8 mouse cellular contexts compared by ENCODE assay signal in the genomic region with DNA sequence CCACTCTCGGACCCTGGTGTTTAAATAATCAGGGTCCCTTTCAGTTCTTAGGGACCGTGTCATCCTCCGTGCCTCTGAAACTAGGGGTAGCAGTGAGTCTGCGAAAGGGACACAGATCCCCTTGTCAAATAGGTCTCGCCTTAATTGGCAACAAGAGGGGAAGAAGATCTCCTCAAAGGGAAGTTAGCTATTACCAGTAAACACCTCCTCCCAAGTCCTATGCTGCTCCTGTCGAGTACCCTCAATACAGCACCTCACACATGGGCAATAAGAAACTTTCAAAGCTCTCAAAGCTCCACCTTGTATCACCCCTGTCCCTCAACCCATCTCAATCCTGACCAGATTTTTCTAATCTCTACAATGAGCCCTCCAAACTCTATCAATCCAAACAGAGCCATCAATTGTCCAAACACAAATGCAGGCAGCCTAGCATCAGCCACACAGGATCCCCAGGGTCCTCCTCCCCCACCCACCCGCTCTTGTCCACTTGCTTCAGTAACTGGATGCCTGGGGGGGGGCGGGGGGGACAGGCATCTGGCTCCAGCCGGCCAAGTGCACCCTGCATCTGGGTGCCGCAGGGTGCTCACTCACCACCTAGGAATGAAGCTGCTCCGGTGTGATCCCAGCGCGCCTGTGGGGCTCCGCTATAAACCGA. TPM values are rescaled to one million over a fixed set of nuclear protein-coding genes. Genes with fewer than 3 reads are reported as not detected.
DNase-seq lines count a peak whose midpoint lies in the region; ATAC-seq and TF ChIP-seq lines count a peak whose summit lies in the region.

No protein-coding gene starts in this region.

- no peak for TF ChIP-seq EP300 in MEL (IDR thresholded peaks at IDR 0.05; ENCODE audit: low read depth in 1 of 2, low read length in 2 of 2)

- peak overlapping the region; percentile 87 for H3K4me3 ChIP-seq in kidney, adult 2 months (ENCODE audit: insufficient read depth, low read depth, low read length)
- peak overlapping the region; percentile 65 to 84 for H3K4me3 ChIP-seq in MEL (ENCODE audit: control insufficient read depth in 1 of 2, insufficient read depth in 1 of 2, low read depth in 2 of 2, low read length in 2 of 2)
- peak overlapping the region; percentile 65 for H3K4me3 ChIP-seq in hindbrain, embryonic 12.5 days
- peak overlapping the region; percentile 54 for H3K4me3 ChIP-seq in midbrain, embryonic 14.5 days (replicated peaks; ENCODE audit: low read depth, low read length)

- H3K9ac ChIP-seq in MEL (ENCODE audit: control insufficient read depth, low read depth, low read length, poor library complexity, severe bottlenecking): peak overlapping the region; percentile 66
- peak overlapping the region; percentile 88 for H3K9ac ChIP-seq in hindbrain, embryonic 12.5 days
- peak overlapping the region; percentile 81 for H3K9ac ChIP-seq in midbrain, embryonic 14.5 days (replicated peaks; ENCODE audit: low read length)

- TF ChIP-seq CTCF in kidney, adult 2 months (conservative IDR thresholded peaks at IDR 0.05; ENCODE audit: insufficient read depth, insufficient read length, low read depth, low read length): no peak
- no peak for TF ChIP-seq CTCF in MEL (IDR thresholded peaks at IDR 0.05 in 2 of 3, conservative IDR thresholded peaks at IDR 0.05 in 1 of 3; ENCODE audit: control insufficient read depth in 1 of 3, insufficient read depth in 1 of 3, low read depth in 2 of 3, low read length in 3 of 3, poor library complexity in 1 of 3, severe bottlenecking in 1 of 3)

- no peak overlapping the region for H3K27ac ChIP-seq in kidney, adult 2 months (ENCODE audit: insufficient read depth, low read depth, low read length)
- H3K27ac ChIP-seq in MEL (ENCODE audit: control insufficient read depth, low read depth, low read length): no peak overlapping the region
- peak overlapping the region; percentile 70 for H3K27ac ChIP-seq in hindbrain, embryonic 12.5 days
- peak overlapping the region; percentile 75 for H3K27ac ChIP-seq in midbrain, embryonic 14.5 days (replicated peaks; ENCODE audit: low read depth, low read length)

- peak; percentile 79; the same call in 1 of the 2 replicates for ATAC-seq in hindbrain, embryonic 12.5 days (ENCODE audit: low FRiP score)
- ATAC-seq in midbrain, embryonic 14.5 days (ENCODE audit: low FRiP score, low TSS enrichment): peak; percentile 56
- no peak for ATAC-seq in erythroid progenitor cell, adult 5-6 weeks (replicated peaks; ENCODE audit: low FRiP score, poor library complexity, severe bottlenecking)

- H3K79me2 ChIP-seq in MEL (ENCODE audit: control insufficient read depth, insufficient read depth, low read length, poor library complexity): no peaks in the 10 kb centered on the region

- no peak for TF ChIP-seq RAD21 in MEL (IDR thresholded peaks at IDR 0.05; ENCODE audit: low read depth, low read length)

- H3K4me1 ChIP-seq in kidney, adult 2 months (ENCODE audit: control insufficient read depth, insufficient read depth, low read length): peaks cover 7% of the 10 kb centered on the region; the same call in 1 of the 2 replicates
- peaks cover 2 to 13% of the 10 kb centered on the region in 2 experiments; a peak in 3 of 4 replicates for H3K4me1 ChIP-seq in MEL (ENCODE audit: control insufficient read depth in 1 of 2, insufficient read depth in 2 of 2, low read length in 2 of 2)
- H3K4me1 ChIP-seq in hindbrain, embryonic 12.5 days: peaks cover 13% of the 10 kb centered on the region
- peaks cover 8% of the 10 kb centered on the region; the same call in 1 of the 2 replicates for H3K4me1 ChIP-seq in midbrain, embryonic 14.5 days (ENCODE audit: control insufficient read depth, insufficient read depth, low read length)

- no peaks in the 10 kb centered on the region for H3K36me3 ChIP-seq in kidney, adult 2 months (ENCODE audit: control insufficient read depth, insufficient read depth, low read length)
- peaks cover 0 to 9% of the 10 kb centered on the region in 2 experiments; a peak in 2 of 4 replicates for H3K36me3 ChIP-seq in MEL (ENCODE audit: control insufficient read depth in 1 of 2, insufficient read depth in 2 of 2, low read length in 2 of 2)
- 0 out of 2 replicates have a peak, but pooled peaks cover 3% of the 10 kb centered on the region for H3K36me3 ChIP-seq in hindbrain, embryonic 12.5 days
- peaks cover 5% of the 10 kb centered on the region; the same call in 1 of the 2 replicates for H3K36me3 ChIP-seq in midbrain, embryonic 14.5 days (ENCODE audit: control insufficient read depth, insufficient read depth, low read length)

- H3K9me3 ChIP-seq in MEL (replicated peaks; ENCODE audit: insufficient read depth, low read length): no peaks in the 10 kb centered on the region
- no peaks in the 10 kb centered on the region for H3K9me3 ChIP-seq in hindbrain, embryonic 12.5 days (replicated peaks)
- no peaks in the 10 kb centered on the region for H3K9me3 ChIP-seq in midbrain, embryonic 14.5 days (ENCODE audit: control insufficient read depth, low read length)

- H3K4me2 ChIP-seq in hindbrain, embryonic 12.5 days (replicated peaks): peak overlapping the region; percentile 70
- H3K4me2 ChIP-seq in midbrain, embryonic 14.5 days (ENCODE audit: low read length): peak overlapping the region; percentile 75

- DNase-seq in kidney, adult 2 months: no peak
- DNase-seq in kidney, postnatal 25 days: no peak
- DNase-seq in MEL (ENCODE audit: low read depth, low spot score): peak; percentile 46
- no peak for DNase-seq in midbrain, embryonic 14.5 days
- no peak for DNase-seq in thymus, postnatal 10 days (ENCODE audit: low spot score in 2 of 2)
- no peak for DNase-seq in right cerebral cortex, adult 18-20 months

- H3K27me3 ChIP-seq in kidney, adult 2 months (replicated peaks; ENCODE audit: control insufficient read depth, insufficient read depth, low read length): no peaks in the 10 kb centered on the region
- no peaks in the 10 kb centered on the region for H3K27me3 ChIP-seq in MEL (ENCODE audit: control insufficient read depth in 1 of 2, insufficient read depth in 2 of 2, low read length in 2 of 2)
- H3K27me3 ChIP-seq in hindbrain, embryonic 12.5 days: no peaks in the 10 kb centered on the region
- no peaks in the 10 kb centered on the region for H3K27me3 ChIP-seq in midbrain, embryonic 14.5 days (ENCODE audit: control insufficient read depth, insufficient read depth, low read length)

- TF ChIP-seq POLR2A in kidney, adult 2 months (IDR thresholded peaks at IDR 0.05; ENCODE audit: low read depth, low read length): no peak
- 0 out of 4 replicates have a peak, but pooled peaks of 1 of the 2 experiments have one; percentile 14 for TF ChIP-seq POLR2A in MEL (IDR thresholded peaks at IDR 0.05; ENCODE audit: control insufficient read depth in 1 of 2, insufficient read depth in 1 of 2, low read depth in 1 of 2, low read length in 2 of 2, poor library complexity in 1 of 2)

- 17% methylated on average over 15 of the region's 15 CpGs for WGBS in kidney, adult 2 months
- 18% methylated on average over 15 of the region's 15 CpGs for WGBS in hindbrain, embryonic 12.5 days
- WGBS in midbrain, embryonic 14.5 days: 15% methylated on average over 15 of the region's 15 CpGs

RNA-seq across cellular contexts. Expression of a gene that starts 0.4 kb away (rescaled TPM):
- 21.6 and 25.9 TPM in 2 replicates for polyA plus RNA-seq in kidney, adult 2 months (2012; rRNA removed)
- 7.1 and 8.8 TPM in 2 replicates for total RNA-seq in MEL (2012; rRNA removed)
- 10 to 100 TPM in 1 of 2 experiments, not detected in 1; 12.1 TPM for polyA plus RNA-seq in MEL (2012; ENCODE audit: insufficient read depth in 1 of 2, insufficient read length in 2 of 2, low read depth in 1 of 2, low replicate concordance in 2 of 2, missing spikeins in 1 of 2)
- polyA plus RNA-seq in hindbrain, embryonic 12.5 days (2016; fragmentation: Nextera tagmentation; extraction: Ambion mirVana): 21.9 and 23.6 TPM in 2 replicates
- 17.1 and 18.6 TPM in 2 replicates for polyA plus RNA-seq in midbrain, embryonic 14.5 days (2014; fragmentation: Nextera tagmentation; extraction: Ambion mirVana)
- total RNA-seq in erythroid progenitor cell, adult 5-6 weeks (2015; ENCODE audit: low replicate concordance): 0.72 and 1.7 TPM in 2 replicates
- 0.15 and 0.64 TPM in 2 replicates for total RNA-seq in erythroid progenitor cell, adult 5-6 weeks (2017; ENCODE audit: low replicate concordance)

RNA-seq across cellular contexts. Expression of a gene that starts 16.9 kb away (rescaled TPM):
- polyA plus RNA-seq in kidney, adult 2 months (2012; rRNA removed): 49.1 and 53.3 TPM in 2 replicates
- 0.07 and 0.12 TPM in 2 replicates for total RNA-seq in MEL (2012; rRNA removed)
- polyA plus RNA-seq in MEL (2012; ENCODE audit: insufficient read depth in 1 of 2, insufficient read length in 2 of 2, low read depth in 1 of 2, low replicate concordance in 2 of 2, missing spikeins in 1 of 2): under 1 TPM in 1 of 2 experiments, not detected in 1; 0.08 TPM
- polyA plus RNA-seq in hindbrain, embryonic 12.5 days (2016; fragmentation: Nextera tagmentation; extraction: Ambion mirVana): 40.9 and 45.0 TPM in 2 replicates
- polyA plus RNA-seq in midbrain, embryonic 14.5 days (2014; fragmentation: Nextera tagmentation; extraction: Ambion mirVana): 3.4 and 8.5 TPM in 2 replicates
- total RNA-seq in erythroid progenitor cell, adult 5-6 weeks (2015; ENCODE audit: low replicate concordance): 0.42 TPM in 1 of 2 replicates, not detected in the other
- not detected in 2 replicates for total RNA-seq in erythroid progenitor cell, adult 5-6 weeks (2017; ENCODE audit: low replicate concordance)

RNA-seq across cellular contexts. Expression of a gene that starts 18.8 kb away (rescaled TPM):
- polyA plus RNA-seq in kidney, adult 2 months (2012; rRNA removed): 53.2 and 60.2 TPM in 2 replicates
- 0.46 and 0.58 TPM in 2 replicates for total RNA-seq in MEL (2012; rRNA removed)
- polyA plus RNA-seq in MEL (2012; ENCODE audit: insufficient read depth in 1 of 2, insufficient read length in 2 of 2, low read depth in 1 of 2, low replicate concordance in 2 of 2, missing spikeins in 1 of 2): 1 to 10 TPM in 1 of 2 experiments, not detected in 1; 2.1 TPM
- polyA plus RNA-seq in hindbrain, embryonic 12.5 days (2016; fragmentation: Nextera tagmentation; extraction: Ambion mirVana): 40.0 and 40.7 TPM in 2 replicates
- 12.0 and 12.9 TPM in 2 replicates for polyA plus RNA-seq in midbrain, embryonic 14.5 days (2014; fragmentation: Nextera tagmentation; extraction: Ambion mirVana)
- 1.4 TPM in 1 of 2 replicates, not detected in the other for total RNA-seq in erythroid progenitor cell, adult 5-6 weeks (2015; ENCODE audit: low replicate concordance)
- 1.8 and 7.2 TPM in 2 replicates for total RNA-seq in erythroid progenitor cell, adult 5-6 weeks (2017; ENCODE audit: low replicate concordance)

RNA-seq across cellular contexts. Expression of a gene that starts 25.5 kb away (rescaled TPM):
- 83.0 and 86.9 TPM in 2 replicates for polyA plus RNA-seq in kidney, adult 2 months (2012; rRNA removed)
- 235 and 291 TPM in 2 replicates for total RNA-seq in MEL (2012; rRNA removed)
- 100 to 1,000 TPM in 1 of 2 experiments, not detected in 1; 454 TPM for polyA plus RNA-seq in MEL (2012; ENCODE audit: insufficient read depth in 1 of 2, insufficient read length in 2 of 2, low read depth in 1 of 2, low replicate concordance in 2 of 2, missing spikeins in 1 of 2)
- polyA plus RNA-seq in hindbrain, embryonic 12.5 days (2016; fragmentation: Nextera tagmentation; extraction: Ambion mirVana): 151 and 152 TPM in 2 replicates
- 82.0 and 95.9 TPM in 2 replicates for polyA plus RNA-seq in midbrain, embryonic 14.5 days (2014; fragmentation: Nextera tagmentation; extraction: Ambion mirVana)
- total RNA-seq in erythroid progenitor cell, adult 5-6 weeks (2015; ENCODE audit: low replicate concordance): 235 and 247 TPM in 2 replicates
- total RNA-seq in erythroid progenitor cell, adult 5-6 weeks (2017; ENCODE audit: low replicate concordance): 557 and 577 TPM in 2 replicates

RNA-seq across cellular contexts. Expression of a gene that starts 38.6 kb away (rescaled TPM):
- 17.3 and 18.4 TPM in 2 replicates for polyA plus RNA-seq in kidney, adult 2 months (2012; rRNA removed)
- total RNA-seq in MEL (2012; rRNA removed): 4.7 and 6.9 TPM in 2 replicates
- 10 to 100 TPM in 1 of 2 experiments, not detected in 1; 16.1 TPM for polyA plus RNA-seq in MEL (2012; ENCODE audit: insufficient read depth in 1 of 2, insufficient read length in 2 of 2, low read depth in 1 of 2, low replicate concordance in 2 of 2, missing spikeins in 1 of 2)
- 8.1 and 10.3 TPM in 2 replicates for polyA plus RNA-seq in hindbrain, embryonic 12.5 days (2016; fragmentation: Nextera tagmentation; extraction: Ambion mirVana)
- 13.7 and 18.3 TPM in 2 replicates for polyA plus RNA-seq in midbrain, embryonic 14.5 days (2014; fragmentation: Nextera tagmentation; extraction: Ambion mirVana)
- 50.8 and 61.2 TPM in 2 replicates for total RNA-seq in erythroid progenitor cell, adult 5-6 weeks (2015; ENCODE audit: low replicate concordance)
- 27.8 and 30.2 TPM in 2 replicates for total RNA-seq in erythroid progenitor cell, adult 5-6 weeks (2017; ENCODE audit: low replicate concordance)

Comparison
In these comparisons a context has a peak if more than half of its experiments do, and no peak if none do; other contexts are left out.
1. H3K27ac ChIP-seq: peak in hindbrain, embryonic 12.5 days (single experiment) and midbrain, embryonic 14.5 days (single experiment); none in kidney, adult 2 months (single experiment) and MEL (single experiment).
2. Peak in every context shown above with its lines, with median percentiles within 50 percentile points of each other: H3K4me3 ChIP-seq and H3K9ac ChIP-seq.